Mouse (Mus musculus): ENCODE results near the gene Nek9.

DNA sequence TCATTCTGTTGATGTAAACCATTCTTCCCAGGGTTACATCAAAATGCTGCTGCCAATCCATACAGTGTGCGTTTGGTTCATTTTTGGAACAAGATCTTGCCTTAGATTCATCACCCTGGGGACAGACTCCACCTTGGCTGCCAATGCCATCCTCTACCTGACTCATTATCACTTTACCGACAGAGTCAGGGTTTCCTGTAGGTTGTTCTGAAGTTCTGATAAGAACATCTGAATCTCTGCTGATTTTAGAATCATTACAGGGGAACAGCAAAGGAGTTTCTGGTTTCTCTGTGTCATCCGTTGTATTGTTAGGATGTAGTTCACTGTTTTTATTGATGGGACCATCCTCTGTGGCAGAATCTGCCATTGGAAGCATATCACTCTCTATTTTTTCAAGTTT is 72.9 kb downstream of the Nek9 start:
- TF ChIP-seq CTCF (IDR thresholded peaks at IDR 0.05; ENCODE audit: low read depth, low read length), result no peak
- TF ChIP-seq POLR2A (IDR thresholded peaks at IDR 0.05; ENCODE audit: extremely low read depth, insufficient read depth, low read length), result no peak

Data from liver, adult 2 months (tissue).